Mouse (Mus musculus) spleen, adult 2 months (tissue): ENCODE data around the gene Zfp786. TPM values are rescaled to one million over a fixed set of nuclear protein-coding genes. Genes with fewer than 3 reads are reported as not detected.

ENCODE experiments used
- polyA plus RNA-seq: library from polyadenylated mRNA; depleted of rRNA; stranded (reverse); fragments of >200 nt; gene quantifications from 2 replicates; pipeline ENCODE4 v1.2.3, GENCODE M21; 2012; rRNA removed

The Zfp786 gene
- polyA plus RNA-seq, 1 experiment, result 0.13 TPM

Other genes with a start within 250 kb of the Zfp786 start
- gene Ezh2, start 235.5 kb downstream of the Zfp786 start, polyA plus RNA-seq, result 6.6 and 6.8 TPM in 2 replicates
- gene Pdia4, start 17.4 kb downstream of the Zfp786 start, polyA plus RNA-seq, result 39.3 and 47.8 TPM in 2 replicates
- gene Zfp398, start 4.8 kb upstream of the Zfp786 start, polyA plus RNA-seq, result 13.0 and 13.6 TPM in 2 replicates
- gene Zfp282, start 46.3 kb upstream of the Zfp786 start, polyA plus RNA-seq, result 6.3 and 7.3 TPM in 2 replicates
- 8.6 and 9.7 TPM in 2 replicates for gene Zfp212, start 89.6 kb upstream of the Zfp786 start, polyA plus RNA-seq
- gene Zfp956, start 122.5 kb upstream of the Zfp786 start, polyA plus RNA-seq, result 17.2 and 21.6 TPM in 2 replicates
- 17.1 and 19.2 TPM in 2 replicates for gene Zfp777, start 218.0 kb upstream of the Zfp786 start, polyA plus RNA-seq